Mouse (Mus musculus): ENCODE measurements around the gene Trappc10. TPM values are rescaled to one million over a fixed set of nuclear protein-coding genes. Genes with fewer than 3 reads are reported as not detected.
"Not testable (repeated sequence)": the region's sequence is repeated elsewhere in the genome, so short reads cannot be mapped to it uniquely, and the experiment has no call there.

Trappc10 gene
- polyA plus RNA-seq, 1 experiment: 41.8 TPM

DNA sequence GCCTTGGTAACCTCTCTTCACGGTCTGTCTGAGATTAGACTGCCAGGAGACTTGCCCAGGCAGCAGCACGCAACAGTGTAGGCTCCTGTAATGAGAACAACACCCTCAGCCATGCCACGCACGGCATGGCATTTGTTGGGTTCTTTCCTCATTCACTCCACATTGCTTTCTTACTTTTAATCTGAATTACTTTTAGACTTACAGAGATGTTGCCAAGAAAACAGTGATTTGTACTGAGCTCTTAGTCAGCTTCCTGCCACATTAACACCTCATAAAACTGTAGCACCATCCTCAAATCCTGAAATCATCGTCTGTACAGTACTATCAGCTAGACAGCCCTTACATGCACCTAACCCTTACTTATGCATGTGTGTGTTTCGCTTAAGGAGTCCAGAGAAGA is 25.9 kb downstream of the Trappc10 start:
- 93% methylated on average over 6 of the region's 6 CpGs for WGBS
- H3K4me3 ChIP-seq (ENCODE audit: extremely low read depth, insufficient read depth, insufficient read length): no peak overlapping the region
- H3K36me3 ChIP-seq (ENCODE audit: control insufficient read depth, insufficient read depth, low read length): peaks cover 50% of the 10 kb centered on the region
- H3K27ac ChIP-seq (ENCODE audit: insufficient read depth, low read length): no peak overlapping the region
- H3K4me1 ChIP-seq (ENCODE audit: control insufficient read depth, insufficient read depth, insufficient read length): no peaks in the 10 kb centered on the region
- TF ChIP-seq CTCF (IDR thresholded peaks at IDR 0.05; ENCODE audit: extremely low read depth, insufficient read depth, insufficient read length, insufficient replicate concordance): no peak
- TF ChIP-seq POLR2A (IDR thresholded peaks at IDR 0.05; ENCODE audit: low read depth, low read length): no peak
- no peak for DNase-seq (ENCODE audit: low read depth in 1 of 2, low spot score in 2 of 2)
- no peaks in the 10 kb centered on the region for H3K27me3 ChIP-seq (ENCODE audit: control insufficient read depth, insufficient read depth, low read length)

DNA sequence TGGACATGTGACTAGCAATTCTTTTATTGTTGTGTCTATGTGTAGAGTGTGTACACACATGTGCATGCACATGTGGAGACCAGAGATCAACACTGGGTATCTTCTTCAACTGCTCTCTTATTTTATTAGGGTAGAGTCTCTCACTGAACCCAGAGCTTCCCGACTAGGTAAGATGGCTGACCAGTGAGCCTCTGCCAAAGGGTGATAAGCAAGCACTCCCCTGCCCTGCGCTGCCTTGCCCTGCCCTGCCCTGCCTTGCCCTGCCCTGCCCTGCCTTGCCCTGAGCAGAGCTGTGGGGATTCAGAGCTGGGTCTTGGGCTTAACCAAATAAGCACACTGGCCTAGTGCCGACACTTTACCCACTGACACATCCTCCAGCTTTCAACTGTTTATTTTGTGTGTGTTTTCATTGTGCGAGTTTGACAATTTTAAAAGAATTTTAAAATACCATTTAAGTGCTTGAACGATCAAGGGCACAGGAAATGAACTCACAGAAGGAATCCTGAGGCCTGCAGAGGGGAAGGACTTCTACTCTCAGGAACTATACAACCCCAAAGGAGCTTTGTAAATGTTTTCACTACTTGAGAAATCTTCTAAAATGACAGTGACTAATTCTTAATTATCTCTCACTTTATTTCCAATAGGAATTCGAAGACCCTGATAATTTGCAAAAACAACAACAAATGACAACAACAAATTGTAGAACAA is 27.9 kb downstream of the Trappc10 start:
- TF ChIP-seq POLR2A (IDR thresholded peaks at IDR 0.05; ENCODE audit: low read depth, low read length) (no peak), CTCF (IDR thresholded peaks at IDR 0.05; ENCODE audit: extremely low read depth, insufficient read depth, insufficient read length, insufficient replicate concordance) (no peak)
- Histone ChIP-seq H3K36me3 (ENCODE audit: control insufficient read depth, insufficient read depth, low read length) (peaks cover 51% of the 10 kb centered on the region), H3K27me3 (ENCODE audit: control insufficient read depth, insufficient read depth, low read length) (no peaks in the 10 kb centered on the region), H3K4me1 (ENCODE audit: control insufficient read depth, insufficient read depth, insufficient read length) (no peaks in the 10 kb centered on the region), H3K27ac (ENCODE audit: insufficient read depth, low read length) (peak overlapping the region; percentile 21; the same call in 1 of the 2 replicates), H3K4me3 (ENCODE audit: extremely low read depth, insufficient read depth, insufficient read length) (no peak overlapping the region)
- 73% methylated on average over 6 of the region's 6 CpGs for WGBS
- no peak for DNase-seq (ENCODE audit: low read depth in 1 of 2, low spot score in 2 of 2)

DNA sequence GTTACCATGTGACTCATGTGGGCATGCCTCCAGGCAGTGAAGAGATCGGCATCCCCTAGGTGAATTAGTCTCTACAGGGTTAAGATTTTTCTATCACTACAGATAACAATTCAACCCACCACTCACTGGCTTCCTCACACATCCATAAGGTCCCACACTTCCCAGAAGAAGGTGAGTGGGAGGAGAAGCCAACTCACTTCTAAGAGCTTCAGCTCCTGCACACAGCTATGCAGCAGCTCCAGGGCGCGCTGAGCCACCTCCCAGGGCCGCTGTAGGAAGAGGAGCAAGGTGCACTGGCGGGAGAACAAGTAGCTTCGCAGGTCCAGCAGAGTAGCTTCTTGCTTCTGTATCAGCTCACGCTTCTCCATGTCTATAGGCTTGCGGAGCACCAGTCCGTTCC is 30.1 kb downstream of the Trappc10 start:
- Histone ChIP-seq H3K36me3 (ENCODE audit: control insufficient read depth, insufficient read depth, low read length) (peaks cover 56% of the 10 kb centered on the region), H3K4me1 (ENCODE audit: control insufficient read depth, insufficient read depth, insufficient read length) (no peaks in the 10 kb centered on the region), H3K27ac (ENCODE audit: insufficient read depth, low read length) (no peak overlapping the region), H3K27me3 (ENCODE audit: control insufficient read depth, insufficient read depth, low read length) (no peaks in the 10 kb centered on the region), H3K4me3 (ENCODE audit: extremely low read depth, insufficient read depth, insufficient read length) (no peak overlapping the region)
- no peak for DNase-seq (ENCODE audit: low read depth in 1 of 2, low spot score in 2 of 2)
- 97% methylated on average over 9 of the region's 9 CpGs for WGBS
- TF ChIP-seq POLR2A (IDR thresholded peaks at IDR 0.05; ENCODE audit: low read depth, low read length) (no peak), CTCF (IDR thresholded peaks at IDR 0.05; ENCODE audit: extremely low read depth, insufficient read depth, insufficient read length, insufficient replicate concordance) (no peak)

DNA sequence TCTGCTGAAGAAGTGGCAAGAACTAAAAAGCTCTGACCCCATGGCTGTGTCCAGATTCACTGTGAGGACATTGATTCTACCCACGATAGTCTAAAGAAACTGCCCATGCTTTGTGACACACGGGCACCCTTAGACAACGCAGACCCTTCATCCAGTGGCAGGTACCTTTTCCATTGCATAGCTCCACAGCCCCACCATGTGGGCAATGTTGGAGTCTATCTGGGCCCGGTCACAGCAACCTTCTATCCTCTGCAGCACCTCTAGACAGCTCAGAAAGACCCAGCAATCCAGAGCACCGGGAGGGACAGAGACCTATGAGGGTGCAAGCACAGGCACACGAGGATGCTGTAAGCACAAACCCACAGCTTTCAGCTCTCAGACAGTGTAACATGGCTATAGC is 33.1 kb downstream of the Trappc10 start:
- Histone ChIP-seq H3K4me3 (ENCODE audit: extremely low read depth, insufficient read depth, insufficient read length) (no peak overlapping the region), H3K4me1 (ENCODE audit: control insufficient read depth, insufficient read depth, insufficient read length) (no peaks in the 10 kb centered on the region), H3K27me3 (ENCODE audit: control insufficient read depth, insufficient read depth, low read length) (no peaks in the 10 kb centered on the region), H3K27ac (ENCODE audit: insufficient read depth, low read length) (no peak overlapping the region), H3K36me3 (ENCODE audit: control insufficient read depth, insufficient read depth, low read length) (peaks cover 44% of the 10 kb centered on the region)
- TF ChIP-seq POLR2A (IDR thresholded peaks at IDR 0.05; ENCODE audit: low read depth, low read length) (no peak), CTCF (IDR thresholded peaks at IDR 0.05; ENCODE audit: extremely low read depth, insufficient read depth, insufficient read length, insufficient replicate concordance) (peak; percentile 34; the same call in 1 of the 2 replicates)
- WGBS: 76% methylated on average over 6 of the region's 6 CpGs
- peak in 1 of 2 experiments; percentile 17 for DNase-seq (ENCODE audit: low read depth in 1 of 2, low spot score in 2 of 2)

DNA sequence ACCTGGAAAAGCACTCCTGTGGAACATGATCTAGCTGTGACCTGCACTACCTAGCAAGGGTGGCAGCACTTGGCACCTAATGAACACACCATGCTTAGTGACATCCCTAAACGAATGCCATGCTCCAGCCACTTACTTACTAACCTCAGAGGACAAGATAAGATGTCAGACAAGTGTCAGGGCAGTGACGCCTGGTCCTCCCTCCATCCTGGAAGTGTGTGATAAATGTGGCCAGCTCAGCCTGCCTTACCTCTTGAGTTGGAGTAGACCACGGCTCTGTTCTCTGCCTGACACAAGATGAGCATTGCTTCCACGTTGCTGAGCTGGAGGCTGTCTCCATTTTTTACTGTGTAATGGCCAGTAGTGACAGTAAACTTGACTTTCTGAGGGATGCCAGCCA is 43.3 kb downstream of the Trappc10 start:
- TF ChIP-seq CTCF (IDR thresholded peaks at IDR 0.05; ENCODE audit: extremely low read depth, insufficient read depth, insufficient read length, insufficient replicate concordance): no peak
- TF ChIP-seq POLR2A (IDR thresholded peaks at IDR 0.05; ENCODE audit: low read depth, low read length): no peak
- H3K36me3 ChIP-seq (ENCODE audit: control insufficient read depth, insufficient read depth, low read length): peaks cover 49% of the 10 kb centered on the region
- H3K27ac ChIP-seq (ENCODE audit: insufficient read depth, low read length): no peak overlapping the region
- H3K4me3 ChIP-seq (ENCODE audit: extremely low read depth, insufficient read depth, insufficient read length): no peak overlapping the region
- 88% methylated on average over 4 of the region's 4 CpGs for WGBS
- H3K4me1 ChIP-seq (ENCODE audit: control insufficient read depth, insufficient read depth, insufficient read length): no peaks in the 10 kb centered on the region
- no peak for DNase-seq (ENCODE audit: low read depth in 1 of 2, low spot score in 2 of 2)
- no peaks in the 10 kb centered on the region for H3K27me3 ChIP-seq (ENCODE audit: control insufficient read depth, insufficient read depth, low read length)

DNA sequence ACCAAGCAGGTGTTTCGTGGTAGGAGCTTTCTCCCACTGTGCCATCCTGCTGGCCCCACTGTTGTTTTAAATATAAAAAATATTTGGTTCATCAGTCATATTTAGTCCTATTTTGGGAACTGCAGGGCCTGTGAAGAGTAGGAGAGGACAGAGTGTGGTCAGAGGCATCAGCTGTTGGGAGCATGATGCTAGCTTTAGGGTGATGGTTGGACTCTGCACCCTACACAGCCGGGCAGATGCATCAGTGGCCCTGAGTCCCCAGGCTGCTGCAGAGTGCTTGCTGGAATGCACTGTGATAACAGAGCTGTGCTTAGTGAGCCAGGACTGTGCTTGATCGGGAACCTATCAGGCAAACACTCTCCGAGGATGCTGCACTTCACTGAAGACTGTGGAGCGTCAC is 51.5 kb downstream of the Trappc10 start:
- Histone ChIP-seq H3K27me3 (ENCODE audit: control insufficient read depth, insufficient read depth, low read length) (no peaks in the 10 kb centered on the region), H3K4me3 (ENCODE audit: extremely low read depth, insufficient read depth, insufficient read length) (no peak overlapping the region), H3K36me3 (ENCODE audit: control insufficient read depth, insufficient read depth, low read length) (peaks cover 50% of the 10 kb centered on the region), H3K4me1 (ENCODE audit: control insufficient read depth, insufficient read depth, insufficient read length) (no peaks in the 10 kb centered on the region), H3K27ac (ENCODE audit: insufficient read depth, low read length) (no peak overlapping the region)
- no peak for TF ChIP-seq POLR2A (IDR thresholded peaks at IDR 0.05; ENCODE audit: low read depth, low read length)
- no peak for TF ChIP-seq CTCF (IDR thresholded peaks at IDR 0.05; ENCODE audit: extremely low read depth, insufficient read depth, insufficient read length, insufficient replicate concordance)
- 96% methylated on average over 5 of the region's 5 CpGs for WGBS
- no peak for DNase-seq (ENCODE audit: low read depth in 1 of 2, low spot score in 2 of 2)

DNA sequence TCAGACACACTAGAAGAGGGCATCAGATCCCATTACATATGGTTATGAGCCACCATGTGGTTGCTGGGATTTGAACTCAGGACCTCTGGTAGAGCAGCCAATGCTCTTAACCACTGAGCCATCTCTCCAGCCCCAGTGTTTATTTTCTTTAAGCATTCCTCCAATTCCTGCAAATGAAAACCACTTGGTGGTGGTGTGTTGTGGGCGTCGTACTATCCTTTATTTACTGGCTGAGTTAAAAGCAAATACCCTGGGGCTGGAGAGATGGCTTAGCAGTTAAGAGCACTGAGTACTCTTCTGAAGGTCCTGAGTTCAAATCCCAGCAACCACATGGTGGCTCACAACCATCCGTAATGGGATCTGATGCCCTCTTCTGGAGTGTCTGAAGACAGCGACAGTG is 58.4 kb downstream of the Trappc10 start:
- H3K27ac ChIP-seq (ENCODE audit: insufficient read depth, low read length); DNase-seq (ENCODE audit: low read depth in 1 of 2, low spot score in 2 of 2); H3K27me3 ChIP-seq (ENCODE audit: control insufficient read depth, insufficient read depth, low read length); H3K4me1 ChIP-seq (ENCODE audit: control insufficient read depth, insufficient read depth, insufficient read length); H3K4me3 ChIP-seq (ENCODE audit: extremely low read depth, insufficient read depth, insufficient read length): not testable (repeated sequence)
- WGBS: 92% methylated on average over 4 of the region's 4 CpGs
- peaks cover 26% of the 10 kb centered on the region for H3K36me3 ChIP-seq (ENCODE audit: control insufficient read depth, insufficient read depth, low read length)

Data from spleen, adult 2 months (tissue).